Mouse (Mus musculus) adrenal gland, adult (tissue): ENCODE measurements at regions not wholly inside any gene's neighbourhood (a gene's known extent, or its start where the extent isn't known, plus 50 kb on each side); places are given as distances from the start of the nearest gene placed in this dataset.

Experiments used
- DNase-seq, 2 experiments: peaks; one replicate each; pipeline ENCODE4 v3.0.0; 2022 to 2023; ENCODE audit warnings: low spot score in 1 of 2; ENCODE audit not compliant: inconsistent age in 2 of 2

- DNase-seq = no peak
These were observed 1459.4 kb upstream of the A1bg start for GRCm38 (mm10) chr15:62382233-62382632.

- no peak for DNase-seq
These were observed 1451.8 kb upstream of the A1bg start for GRCm38 (mm10) chr15:62374641-62375040.

DNA sequence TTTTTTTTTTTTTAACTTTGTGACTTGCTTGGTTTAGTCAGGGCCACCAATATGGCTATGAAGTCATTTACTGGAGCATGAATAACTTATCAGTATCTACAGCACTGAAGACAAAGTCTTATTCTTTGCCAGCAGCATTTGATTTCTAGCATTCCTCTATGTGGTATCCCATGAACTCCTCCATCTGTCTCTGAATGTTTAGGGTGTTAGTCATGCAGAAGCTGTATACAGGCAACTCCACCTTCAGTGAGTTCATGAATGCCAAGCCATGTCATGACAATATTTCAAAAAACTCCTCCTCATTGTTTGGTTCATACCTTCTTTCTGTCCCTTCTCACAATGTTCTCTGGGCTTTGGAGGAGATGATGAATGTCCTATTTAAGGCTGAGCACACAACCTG, 1438.4 kb upstream of the A1bg start:
- DNase-seq = no peak

- no peak for DNase-seq
These were observed 1435.8 kb upstream of the A1bg start for GRCm38 (mm10) chr15:62358338-62359239.

- peak; percentile 53 to 89 for DNase-seq
These were observed 1431.0 kb upstream of the A1bg start for GRCm38 (mm10) chr15:62353786-62354185.

DNA sequence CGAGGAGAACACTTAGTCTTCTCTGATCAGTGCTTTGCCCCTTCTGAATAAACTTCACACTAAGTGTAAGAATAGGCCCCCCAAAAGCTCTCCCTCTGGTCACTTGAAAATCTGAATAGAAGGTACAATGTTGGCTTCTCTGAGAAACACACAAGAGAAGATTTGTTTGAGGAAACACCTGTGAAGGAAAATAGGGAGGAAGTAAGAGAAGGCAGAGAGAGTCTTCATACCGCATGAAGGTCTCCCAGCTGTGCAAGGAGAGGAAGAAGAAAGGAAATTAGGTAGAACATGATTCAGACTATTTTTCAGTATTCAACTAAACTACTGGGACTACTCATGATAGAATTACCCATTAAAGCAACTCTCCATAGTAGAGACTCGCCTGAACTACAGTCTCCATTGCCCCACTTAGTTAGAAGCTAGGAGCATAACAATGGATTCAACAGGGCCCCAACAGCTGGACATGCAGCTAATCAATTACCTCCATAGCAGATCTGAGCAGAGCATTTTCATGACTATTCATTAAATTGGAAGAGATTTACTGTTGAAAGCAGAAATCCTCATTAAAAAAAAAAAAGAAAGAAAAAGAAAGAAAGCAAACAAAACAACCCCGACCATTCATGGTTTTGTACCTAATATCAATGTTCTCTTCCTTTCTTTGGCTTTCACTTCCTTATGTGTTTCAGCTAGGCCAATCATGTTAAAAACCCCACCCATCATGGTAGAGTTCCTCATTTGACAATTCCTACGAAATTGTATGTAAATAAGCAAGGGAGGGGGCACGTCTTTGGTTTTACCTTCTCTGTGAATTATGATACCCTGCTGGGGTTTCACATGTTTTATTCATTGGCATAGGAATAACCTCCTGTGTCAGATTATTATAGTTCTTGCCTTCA, 1428.3 kb upstream of the A1bg start:
- DNase-seq = no peak

GRCm38 (mm10) chr15:62349981-62350380, 1427.2 kb upstream of the A1bg start:
- DNase-seq = no peak

- no peak for DNase-seq
These were observed 1426.1 kb upstream of the A1bg start for GRCm38 (mm10) chr15:62348956-62349355.

- no peak for DNase-seq
These were observed 1424.9 kb upstream of the A1bg start for GRCm38 (mm10) chr15:62347697-62348096.

GRCm38 (mm10) chr15:62345893-62346292, 1423.1 kb upstream of the A1bg start:
- no peak for DNase-seq

DNA sequence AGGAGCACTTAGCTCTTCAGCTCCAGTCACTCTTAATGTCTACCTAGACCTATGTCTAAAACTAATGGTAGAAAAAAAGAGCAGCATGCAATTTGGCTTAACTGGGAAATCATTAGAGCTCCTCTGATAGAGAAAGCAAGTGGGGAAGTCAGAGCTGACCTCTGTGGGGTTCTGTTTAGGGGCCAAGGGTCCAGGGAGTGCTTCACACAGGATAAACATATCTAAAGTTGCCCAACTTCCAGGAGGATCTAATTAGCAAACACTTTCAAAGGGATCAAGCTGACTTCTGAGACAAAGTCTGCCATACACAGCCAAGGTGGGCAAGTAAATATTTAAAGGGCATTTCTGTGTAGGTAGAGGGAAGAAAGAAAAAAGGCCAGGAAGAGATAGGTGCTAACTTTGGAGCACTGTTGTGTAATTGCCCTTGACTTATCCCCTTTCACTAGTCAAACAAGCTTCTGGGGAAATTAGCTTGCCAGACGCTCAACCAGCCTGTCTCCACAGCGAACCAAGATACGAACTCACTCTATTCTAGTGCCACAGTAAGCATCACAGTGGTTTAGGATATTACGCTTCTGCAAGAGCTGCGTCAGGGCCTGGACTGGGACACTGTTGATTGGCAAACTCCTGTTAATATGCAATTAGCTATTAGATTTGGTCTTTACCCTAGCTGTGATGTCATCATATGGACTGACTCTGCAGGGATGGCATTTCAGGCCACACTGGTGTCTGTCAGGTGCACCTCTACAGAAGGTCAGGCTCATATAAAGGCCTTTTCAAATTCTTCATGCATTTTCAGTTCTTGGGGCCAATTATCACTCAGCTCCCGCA, 1413.9 kb upstream of the A1bg start:
- peak in 1 of 2 experiments; percentile 41 for DNase-seq

- peak in 1 of 2 experiments; percentile 30 for DNase-seq
These were observed 1411.6 kb upstream of the A1bg start for GRCm38 (mm10) chr15:62334256-62335009.

- DNase-seq = no peak
These were observed 1409.3 kb upstream of the A1bg start for GRCm38 (mm10) chr15:62332129-62332528.

GRCm38 (mm10) chr15:62331138-62331800, 1408.5 kb upstream of the A1bg start:
- peak in 1 of 2 experiments; percentile 28 for DNase-seq

DNA sequence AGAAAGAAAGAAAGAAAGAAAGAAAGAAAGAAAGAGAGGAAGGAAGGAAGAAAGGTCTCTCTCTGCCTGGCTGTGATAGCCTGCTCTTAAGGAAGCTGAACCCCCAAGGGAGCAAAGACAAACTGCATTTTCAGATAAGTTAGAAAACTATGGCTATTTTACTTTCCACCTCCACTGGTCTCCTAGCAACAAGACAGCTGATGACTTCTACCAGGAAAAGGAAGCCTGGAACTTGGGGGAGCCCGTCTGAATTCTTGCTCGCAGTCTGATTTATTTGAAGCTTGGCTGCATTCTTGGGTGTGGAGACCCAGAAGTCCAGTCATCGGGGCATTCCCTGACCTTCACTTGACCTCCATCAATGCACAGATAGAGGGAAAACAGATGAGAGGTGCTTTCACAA, 1406.1 kb upstream of the A1bg start:
- DNase-seq = peak; percentile 37 to 82

DNA sequence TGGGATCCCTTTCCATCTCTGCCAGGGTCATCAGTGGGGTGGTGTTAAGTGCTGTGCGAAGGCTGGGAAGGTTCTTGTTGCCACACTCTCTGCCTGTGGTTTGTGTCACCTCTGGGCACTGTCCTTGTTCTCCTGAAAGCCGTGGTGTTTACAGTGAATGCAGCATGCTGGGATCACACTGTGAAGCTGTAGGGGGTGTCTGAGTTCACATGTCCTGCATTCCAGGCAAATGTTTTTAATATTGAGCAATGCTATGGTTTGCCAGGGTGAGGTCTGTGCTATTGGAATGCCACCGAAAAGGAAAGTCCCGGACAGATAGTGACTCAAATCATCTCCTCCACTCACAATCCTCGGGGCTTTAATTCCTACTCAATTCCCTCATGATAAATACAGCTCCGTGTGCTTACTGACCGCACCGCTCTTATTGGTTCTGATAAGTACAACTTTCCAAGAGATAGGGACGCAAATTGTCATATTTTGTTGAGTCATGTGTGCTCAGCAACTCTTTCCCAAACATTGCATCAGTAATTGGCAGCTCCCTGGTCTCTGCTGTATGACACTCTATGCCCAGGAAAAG, 1405.6 kb upstream of the A1bg start:
- DNase-seq = peak; percentile 69 to 91

DNA sequence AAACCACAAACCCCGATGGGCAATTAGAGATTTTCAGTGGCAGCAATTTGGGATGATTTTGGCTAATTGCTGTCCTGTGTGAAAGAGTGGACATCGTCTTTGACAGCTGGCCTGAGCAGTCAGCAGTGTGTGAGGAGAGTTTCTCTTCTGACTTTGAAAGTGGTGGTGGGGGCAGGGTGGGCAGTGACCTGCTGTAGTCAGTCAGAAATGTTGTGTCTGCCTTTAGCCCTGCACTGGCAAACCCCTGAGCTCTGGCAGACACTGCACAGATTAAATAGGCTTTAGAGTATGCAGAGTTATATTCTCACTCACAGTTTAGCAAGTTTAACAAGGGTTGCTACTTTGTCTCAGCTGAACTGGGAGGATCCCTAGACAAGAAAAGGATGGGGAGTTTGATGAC, 1404.7 kb upstream of the A1bg start:
- peak in 1 of 2 experiments; percentile 39 for DNase-seq

DNA sequence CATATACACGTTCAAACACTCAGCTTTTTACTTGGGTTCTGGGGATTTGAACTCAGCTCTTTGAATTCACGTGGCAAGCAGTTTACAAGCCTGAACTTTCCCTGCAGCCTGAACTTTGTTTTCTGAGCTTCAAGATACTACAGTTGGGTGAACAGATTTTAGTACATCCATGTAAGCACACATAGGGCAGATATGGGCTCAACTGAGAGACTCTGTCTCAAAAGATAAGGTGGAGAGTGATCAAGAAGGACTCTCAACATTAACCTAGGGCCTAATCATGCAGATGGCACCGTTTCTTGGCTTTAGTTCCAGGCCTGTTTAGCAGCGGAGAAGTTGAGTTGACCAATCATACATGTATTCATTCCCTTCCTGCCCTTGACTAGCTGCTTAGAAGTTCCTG, 1403.7 kb upstream of the A1bg start:
- no peak for DNase-seq
